Mouse (Mus musculus) cerebellum, postnatal 4 days (tissue): ENCODE measurements around the gene Zbtb48.
"Not testable (repeated sequence)": the region's sequence is repeated elsewhere in the genome, so short reads cannot be mapped to it uniquely, and the experiment has no call there.

Experiments used
- DNase-seq, 2 experiments: peaks; one replicate each; pipeline ENCODE4 v3.0.0; 2022; ENCODE audit warnings: low spot score in 2 of 2, mixed read lengths in 1 of 2

Gene Zbtb48

DNA sequence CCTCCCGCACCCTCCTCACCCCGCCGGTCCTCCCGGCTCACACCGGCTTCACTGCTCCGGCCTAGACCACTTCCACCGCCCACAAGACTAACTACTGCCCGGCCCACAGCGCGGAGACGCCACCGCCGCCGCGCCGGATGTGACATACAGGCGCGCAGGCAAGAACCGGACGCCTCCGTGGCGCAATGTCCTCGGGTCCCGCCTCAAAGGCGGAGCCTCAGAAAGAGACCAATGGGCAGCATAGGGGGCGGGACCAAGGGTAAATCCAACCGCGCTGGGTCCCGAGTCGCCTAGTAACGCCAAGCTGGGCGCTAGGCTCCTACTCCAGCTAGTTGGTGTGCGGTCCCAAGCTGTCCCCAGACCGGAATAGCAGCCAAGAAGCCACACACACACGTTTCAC, at the start of gene Zbtb48:
Zbtb48 (minus strand) TSS at position 148 of the 400 bp plus-strand sequence.
- peak; percentile 83 to 93 for DNase-seq

DNA sequence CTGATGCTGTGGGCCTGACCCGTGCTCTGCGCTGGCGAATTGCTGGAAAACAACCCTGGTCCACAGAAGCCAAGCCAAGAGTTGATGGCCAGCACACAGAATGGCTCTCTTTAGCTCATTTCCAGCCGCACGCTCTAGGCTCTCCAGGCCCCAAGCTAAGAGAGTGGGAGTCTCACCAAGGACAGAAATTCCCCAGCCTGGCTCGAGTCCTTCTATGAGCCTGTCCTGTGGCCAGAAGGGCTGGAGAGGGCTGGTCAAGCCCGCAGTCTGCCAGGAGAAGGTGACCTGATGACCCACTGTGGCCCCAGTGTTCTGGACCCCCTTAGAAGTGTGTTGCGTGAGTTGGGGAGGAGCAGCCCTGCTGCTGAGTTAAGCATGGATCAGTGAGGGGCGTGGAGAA, 49.7 kb upstream of the Zbtb48 start:
- no peak for DNase-seq

DNA sequence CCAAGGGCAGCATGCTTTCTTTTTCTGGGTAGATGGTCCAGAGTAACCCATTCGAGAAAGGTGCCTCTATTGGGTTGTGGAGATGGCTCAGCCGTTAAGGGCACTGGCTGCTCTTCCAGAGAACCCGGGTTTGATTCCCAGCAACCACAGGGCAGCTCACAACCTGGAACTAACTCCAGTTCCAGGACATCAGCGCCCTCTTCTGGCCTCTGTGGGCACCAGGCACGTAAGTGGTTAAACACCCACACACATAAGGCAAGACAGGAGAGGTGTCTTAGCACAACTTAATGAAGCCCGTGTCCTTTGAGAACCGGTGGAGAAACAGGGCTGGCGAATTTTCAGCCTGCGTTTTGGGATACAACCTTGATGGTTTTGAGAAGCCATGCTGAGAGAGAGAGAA, 47.1 kb upstream of the Zbtb48 start:
- DNase-seq, result no peak

DNA sequence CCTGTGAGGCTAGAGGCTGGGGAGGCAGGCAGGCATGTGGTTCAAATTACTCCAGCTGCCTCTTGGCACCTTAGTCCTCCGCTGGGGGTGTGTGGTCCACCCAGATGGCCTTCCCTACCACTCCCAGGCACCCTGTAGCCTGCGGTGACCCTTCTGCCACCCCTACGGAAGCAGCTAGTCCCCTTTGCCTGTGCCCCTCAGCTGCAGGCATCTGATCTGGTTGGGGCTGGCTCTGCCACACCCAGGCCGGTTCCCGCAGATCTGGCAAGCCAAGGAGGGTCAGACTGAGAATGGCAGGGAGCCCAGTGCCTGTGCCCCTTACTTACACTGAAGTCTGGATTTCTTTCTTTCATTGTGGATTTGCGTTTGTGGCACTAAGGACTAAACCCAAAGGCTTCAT, 46.2 kb upstream of the Zbtb48 start:
- no peak for DNase-seq

- no peak for DNase-seq
These were observed 45.2 kb upstream of the Zbtb48 start for GRCm38 (mm10) chr4:152072655-152073054.

DNA sequence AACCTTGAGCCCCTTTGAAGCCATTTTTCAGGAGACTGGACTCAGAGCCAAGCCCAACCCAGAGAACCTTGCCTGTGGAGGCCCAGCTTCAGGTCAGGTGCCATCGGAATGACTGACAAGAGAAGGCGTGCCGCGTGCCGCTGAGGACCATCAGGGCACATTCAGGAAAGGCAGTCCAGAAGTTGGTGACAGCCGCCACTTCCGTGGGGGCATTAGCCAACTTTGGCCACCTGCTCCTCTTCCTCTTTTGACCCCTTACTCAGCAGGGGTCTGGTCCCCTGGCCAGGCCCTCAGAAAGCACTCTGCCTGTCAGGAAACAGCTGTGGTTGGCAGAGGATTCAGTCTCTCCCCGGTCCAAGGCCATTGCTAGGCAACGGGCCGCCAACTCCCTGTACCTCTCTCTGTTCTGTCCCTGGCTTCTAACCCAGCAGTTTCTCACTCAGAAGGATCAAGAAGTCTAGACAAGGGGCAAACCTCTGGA, 44.7 kb upstream of the Zbtb48 start, which contains the start of gene Plekhg5:
Plekhg5 (plus strand) TSS at position 378 of the 481 bp plus-strand sequence.
- peak in 1 of 2 experiments; percentile 57 for DNase-seq

GRCm38 (mm10) chr4:152070494-152071396, 43.3 kb upstream of the Zbtb48 start:
- DNase-seq, result no peak

GRCm38 (mm10) chr4:152069245-152069644, 41.8 kb upstream of the Zbtb48 start:
- no peak for DNase-seq

DNA sequence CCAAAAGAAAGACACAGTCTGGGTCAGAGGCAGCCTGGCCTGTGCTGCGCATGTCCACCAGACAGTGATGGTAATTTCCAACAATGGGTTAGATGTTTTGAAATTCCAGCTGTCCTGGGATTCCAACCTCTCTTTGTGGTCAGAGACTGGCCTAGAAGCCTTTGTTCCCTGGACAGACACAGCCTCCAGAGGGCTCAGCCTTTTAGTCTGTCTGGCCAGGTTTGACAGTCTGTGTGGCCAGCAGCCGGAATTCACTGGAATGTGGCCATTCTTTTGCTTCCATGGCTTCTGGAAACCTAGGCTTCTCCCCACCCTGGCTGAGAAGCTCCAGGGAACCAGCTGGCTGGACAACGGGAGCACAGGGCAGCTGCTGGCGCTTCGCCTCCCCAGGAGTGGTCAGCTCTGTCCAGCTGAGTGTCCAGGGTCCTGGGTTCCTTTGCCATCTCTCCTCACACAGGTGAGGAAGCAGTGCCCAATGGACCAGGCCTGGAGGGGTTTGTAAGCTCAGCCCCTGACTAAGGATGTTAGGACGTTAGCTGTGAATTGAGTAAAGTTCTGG, 40.8 kb upstream of the Zbtb48 start:
- DNase-seq, result no peak

- no peak for DNase-seq
These were observed 39.8 kb upstream of the Zbtb48 start for GRCm38 (mm10) chr4:152067280-152067679.

DNA sequence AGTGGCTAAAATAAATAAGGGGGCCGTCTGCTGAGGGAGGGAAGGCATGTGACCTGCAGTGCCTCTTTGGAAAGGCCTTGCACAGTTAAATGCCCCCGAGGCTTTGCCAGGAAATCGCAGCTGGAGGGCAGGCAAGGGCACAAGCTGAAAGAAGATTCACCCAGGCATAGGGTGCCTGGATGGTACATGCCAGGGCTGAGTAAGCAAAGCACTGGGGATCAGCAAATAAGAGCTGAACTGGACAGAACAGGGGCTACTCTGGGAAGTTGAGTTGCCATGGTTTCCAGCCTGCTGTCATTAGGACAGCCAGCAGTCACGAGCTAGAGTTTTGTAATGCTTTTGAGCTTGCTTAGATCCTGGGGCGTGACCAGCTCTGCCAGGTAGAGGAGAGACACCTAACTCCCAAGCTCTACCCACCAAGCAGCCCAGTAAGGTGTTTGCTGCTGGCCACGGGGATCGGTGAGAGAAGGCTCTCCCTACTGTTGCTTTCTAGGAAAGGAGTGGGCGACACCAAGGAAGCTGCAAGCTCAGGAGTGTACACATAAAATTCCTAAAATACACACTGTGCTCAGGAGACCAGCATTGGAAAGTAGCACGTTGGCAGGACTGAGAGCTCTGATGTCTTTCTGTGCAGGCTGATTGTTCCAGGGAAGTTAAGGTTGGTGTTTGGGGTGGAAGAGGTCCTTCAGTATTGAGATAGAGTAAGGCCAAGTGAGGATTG, 35.1 kb upstream of the Zbtb48 start:
- no peak for DNase-seq

- DNase-seq, result no peak
These were observed 17.1 kb upstream of the Zbtb48 start for GRCm38 (mm10) chr4:152044609-152045008.

DNA sequence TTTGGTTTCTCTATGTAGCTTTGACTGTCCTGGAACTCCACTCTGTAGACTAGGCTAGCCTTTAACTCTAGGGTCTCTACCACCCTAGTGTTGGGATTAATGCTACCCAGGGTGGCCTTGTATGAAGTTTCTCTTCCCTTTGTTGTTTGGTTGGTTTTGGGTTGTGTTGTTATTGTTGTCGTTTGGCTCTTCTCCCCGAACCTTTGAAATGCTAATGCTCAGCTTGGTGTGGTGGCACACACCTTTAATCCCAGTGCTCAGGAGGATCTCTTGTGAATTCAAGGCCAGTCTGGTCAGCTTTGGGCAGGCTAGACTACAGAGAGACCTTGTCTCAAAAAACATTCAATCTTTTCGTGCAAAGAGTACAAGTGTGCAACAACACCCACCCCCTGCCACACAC, 15.7 kb upstream of the Zbtb48 start:
- no peak for DNase-seq

- no peak for DNase-seq
These were observed 14.6 kb upstream of the Zbtb48 start for GRCm38 (mm10) chr4:152041924-152042641.

- no peak for DNase-seq
These were observed 12.4 kb upstream of the Zbtb48 start for GRCm38 (mm10) chr4:152039831-152040310.

DNA sequence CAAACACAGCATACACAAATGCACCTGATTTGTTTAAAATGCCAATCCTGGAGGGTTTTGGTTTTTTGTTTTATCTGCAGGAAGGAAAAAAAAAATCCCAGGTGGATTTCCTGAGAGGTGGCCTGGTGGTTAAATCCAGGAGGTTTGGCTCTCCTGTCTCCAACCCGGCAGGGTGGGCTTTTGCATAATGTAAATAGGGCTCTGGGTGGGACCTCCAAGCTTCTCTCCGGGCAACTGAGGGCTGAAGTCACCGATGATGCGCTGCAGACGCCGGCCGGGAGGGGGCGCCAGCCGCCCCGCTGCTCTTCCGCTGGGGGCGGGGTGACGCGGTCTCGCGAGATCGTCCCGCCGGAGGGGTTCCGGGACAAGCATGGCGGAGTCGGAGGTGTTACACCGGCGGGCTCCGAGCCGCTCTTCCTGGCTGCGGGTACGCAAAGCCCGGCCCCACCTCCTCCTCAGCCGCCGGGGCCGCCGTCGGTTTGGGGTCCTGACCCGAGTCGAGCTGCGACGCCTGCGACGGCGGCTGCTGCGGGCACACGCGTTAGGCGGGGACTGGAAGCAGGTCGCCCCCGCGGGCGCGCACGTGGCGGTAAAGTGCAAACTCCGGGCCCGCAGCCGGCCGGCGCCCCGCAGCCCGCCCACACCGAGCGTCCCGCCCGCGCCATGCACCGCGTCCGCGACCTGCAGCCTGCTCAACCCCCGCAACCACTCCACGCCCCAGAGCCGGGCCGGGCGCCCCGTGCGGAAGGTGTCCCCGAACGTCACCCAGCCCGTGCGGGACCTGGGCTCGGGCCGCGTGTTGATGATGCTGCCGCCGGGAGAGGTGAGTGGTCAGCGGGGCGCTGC, 11.7 kb upstream of the Zbtb48 start, which contains the start of gene Nol9:
Nol9 (plus strand) TSS at position 337 of the 846 bp plus-strand sequence.
- DNase-seq, result peak; percentile 95 to 97

GRCm38 (mm10) chr4:152038225-152038984, 10.9 kb upstream of the Zbtb48 start, which contains the start of gene Tas1r1:
TSS of gene Tas1r1 (minus strand) at chr4:152038568.
- no peak for DNase-seq

- not testable (repeated sequence) for DNase-seq
These were observed 9.0 kb upstream of the Zbtb48 start for GRCm38 (mm10) chr4:152036464-152036863.

GRCm38 (mm10) chr4:152032922-152033321, 5.5 kb upstream of the Zbtb48 start:
- no peak for DNase-seq

GRCm38 (mm10) chr4:152029997-152030396, 2.5 kb upstream of the Zbtb48 start:
- no peak for DNase-seq
